Mouse (Mus musculus): Measurements from ENCODE around the gene Adgrg7. TPM values are rescaled to one million over a fixed set of nuclear protein-coding genes. Genes with fewer than 3 reads are reported as not detected.

Adgrg7 gene
- not detected in 2 replicates for polyA plus RNA-seq (2015; fragmentation: Nextera tagmentation; extraction: Ambion mirVana)

GRCm38 (mm10) chr16:56795481-56796139, at the start of gene Adgrg7:
Adgrg7 (minus strand) TSS chr16:56795855.
- 70% methylated on average over 8 of the region's 8 CpGs for WGBS
- no peaks in the 10 kb centered on the region for H3K27me3 ChIP-seq (ENCODE audit: control insufficient read depth, insufficient read depth, low read depth, low read length)
- no peak within 1 kb of the TSS for H3K9ac ChIP-seq (ENCODE audit: low read length)
- ATAC-seq (ENCODE audit: low read depth): no peak
- H3K4me1 ChIP-seq (replicated peaks; ENCODE audit: control insufficient read depth, insufficient read depth, low read length): no peaks in the 10 kb centered on the region
- no peak within 1 kb of the TSS for H3K4me3 ChIP-seq (ENCODE audit: low read length)
- H3K9me3 ChIP-seq (ENCODE audit: control insufficient read depth, low read length): no peaks in the 10 kb centered on the region
- no peak within 1 kb of the TSS for H3K4me2 ChIP-seq (ENCODE audit: low read depth, low read length)
- H3K36me3 ChIP-seq (ENCODE audit: control insufficient read depth, insufficient read depth, low read length): no peaks in the 10 kb centered on the region
- no peak within 1 kb of the TSS for H3K27ac ChIP-seq (ENCODE audit: low read length)

GRCm38 (mm10) chr16:56842988-56843387, 47.3 kb upstream of the Adgrg7 start:
- ATAC-seq (ENCODE audit: low read depth): no peak
- no peak overlapping the region for H3K4me2 ChIP-seq (ENCODE audit: low read depth, low read length)

GRCm38 (mm10) chr16:56833312-56833711, 37.7 kb upstream of the Adgrg7 start:
- Histone ChIP-seq H3K27ac (ENCODE audit: low read length) (no peak overlapping the region), H3K9me3 (ENCODE audit: control insufficient read depth, low read length) (no peaks in the 10 kb centered on the region), H3K27me3 (ENCODE audit: control insufficient read depth, insufficient read depth, low read depth, low read length) (no peaks in the 10 kb centered on the region), H3K4me2 (ENCODE audit: low read depth, low read length) (no peak overlapping the region), H3K9ac (ENCODE audit: low read length) (no peak overlapping the region), H3K36me3 (ENCODE audit: control insufficient read depth, insufficient read depth, low read length) (no peaks in the 10 kb centered on the region), H3K4me1 (replicated peaks; ENCODE audit: control insufficient read depth, insufficient read depth, low read length) (no peaks in the 10 kb centered on the region), H3K4me3 (ENCODE audit: low read length) (no peak overlapping the region)
- WGBS: 80% methylated on average over 1 of the region's 1 CpGs
- ATAC-seq (ENCODE audit: low read depth): no peak

More at GRCm38 (mm10) chr16:56842988-56843387, 47.3 kb upstream of the Adgrg7 start:
- no peak overlapping the region for H3K27ac ChIP-seq (ENCODE audit: low read length)
- no peaks in the 10 kb centered on the region for H3K9me3 ChIP-seq (ENCODE audit: control insufficient read depth, low read length)
- H3K27me3 ChIP-seq (ENCODE audit: control insufficient read depth, insufficient read depth, low read depth, low read length): no peaks in the 10 kb centered on the region
- no peak overlapping the region for H3K4me3 ChIP-seq (ENCODE audit: low read length)
- WGBS: 82% methylated on average over 5 of the region's 5 CpGs
- no peaks in the 10 kb centered on the region for H3K36me3 ChIP-seq (ENCODE audit: control insufficient read depth, insufficient read depth, low read length)
- H3K4me1 ChIP-seq (replicated peaks; ENCODE audit: control insufficient read depth, insufficient read depth, low read length): no peaks in the 10 kb centered on the region
- H3K9ac ChIP-seq (ENCODE audit: low read length): no peak overlapping the region

- no peak overlapping the region for H3K4me3 ChIP-seq (ENCODE audit: low read length)
- H3K4me1 ChIP-seq (replicated peaks; ENCODE audit: control insufficient read depth, insufficient read depth, low read length): no peaks in the 10 kb centered on the region
- no peaks in the 10 kb centered on the region for H3K36me3 ChIP-seq (ENCODE audit: control insufficient read depth, insufficient read depth, low read length)
- H3K4me2 ChIP-seq (ENCODE audit: low read depth, low read length): no peak overlapping the region
- H3K9me3 ChIP-seq (ENCODE audit: control insufficient read depth, low read length): no peaks in the 10 kb centered on the region
- H3K27me3 ChIP-seq (ENCODE audit: control insufficient read depth, insufficient read depth, low read depth, low read length): no peaks in the 10 kb centered on the region
- whole genome bisulfite sequencing: 85% methylated on average over 2 of the region's 2 CpGs
- no peak for ATAC-seq (ENCODE audit: low read depth)
- H3K9ac ChIP-seq (ENCODE audit: low read length): no peak overlapping the region
- no peak overlapping the region for H3K27ac ChIP-seq (ENCODE audit: low read length)
Observed at GRCm38 (mm10) chr16:56831986-56832385, 36.3 kb upstream of the Adgrg7 start.

GRCm38 (mm10) chr16:56801370-56802109, 5.9 kb upstream of the Adgrg7 start:
- Histone ChIP-seq H3K4me1 (replicated peaks; ENCODE audit: control insufficient read depth, insufficient read depth, low read length) (no peaks in the 10 kb centered on the region), H3K9me3 (ENCODE audit: control insufficient read depth, low read length) (no peaks in the 10 kb centered on the region), H3K27me3 (ENCODE audit: control insufficient read depth, insufficient read depth, low read depth, low read length) (no peaks in the 10 kb centered on the region), H3K27ac (ENCODE audit: low read length) (no peak overlapping the region), H3K36me3 (ENCODE audit: control insufficient read depth, insufficient read depth, low read length) (no peaks in the 10 kb centered on the region), H3K4me3 (ENCODE audit: low read length) (no peak overlapping the region), H3K4me2 (ENCODE audit: low read depth, low read length) (no peak overlapping the region), H3K9ac (ENCODE audit: low read length) (no peak overlapping the region)
- WGBS: 39% methylated on average over 6 of the region's 6 CpGs
- no peak for ATAC-seq (ENCODE audit: low read depth)

- 70% methylated on average over 7 of the region's 7 CpGs for WGBS
Observed at GRCm38 (mm10) chr16:56800946-56801345, 5.3 kb upstream of the Adgrg7 start.

GRCm38 (mm10) chr16:56800469-56800868, 4.8 kb upstream of the Adgrg7 start:
- WGBS: 36% methylated on average over 2 of the region's 2 CpGs
- no peak overlapping the region for H3K9ac ChIP-seq (ENCODE audit: low read length)
- H3K27me3 ChIP-seq (ENCODE audit: control insufficient read depth, insufficient read depth, low read depth, low read length): no peaks in the 10 kb centered on the region
- no peak overlapping the region for H3K27ac ChIP-seq (ENCODE audit: low read length)
- ATAC-seq (ENCODE audit: low read depth): no peak
- no peak overlapping the region for H3K4me3 ChIP-seq (ENCODE audit: low read length)
- H3K36me3 ChIP-seq (ENCODE audit: control insufficient read depth, insufficient read depth, low read length): no peaks in the 10 kb centered on the region
- H3K9me3 ChIP-seq (ENCODE audit: control insufficient read depth, low read length): no peaks in the 10 kb centered on the region
- H3K4me1 ChIP-seq (replicated peaks; ENCODE audit: control insufficient read depth, insufficient read depth, low read length): no peaks in the 10 kb centered on the region
- H3K4me2 ChIP-seq (ENCODE audit: low read depth, low read length): no peak overlapping the region

More at GRCm38 (mm10) chr16:56800946-56801345, 5.3 kb upstream of the Adgrg7 start:
- no peak overlapping the region for H3K9ac ChIP-seq (ENCODE audit: low read length)
- ATAC-seq (ENCODE audit: low read depth): no peak
- H3K4me1 ChIP-seq (replicated peaks; ENCODE audit: control insufficient read depth, insufficient read depth, low read length): no peaks in the 10 kb centered on the region
- no peaks in the 10 kb centered on the region for H3K9me3 ChIP-seq (ENCODE audit: control insufficient read depth, low read length)
- H3K4me2 ChIP-seq (ENCODE audit: low read depth, low read length): no peak overlapping the region
- no peaks in the 10 kb centered on the region for H3K36me3 ChIP-seq (ENCODE audit: control insufficient read depth, insufficient read depth, low read length)
- no peaks in the 10 kb centered on the region for H3K27me3 ChIP-seq (ENCODE audit: control insufficient read depth, insufficient read depth, low read depth, low read length)
- no peak overlapping the region for H3K27ac ChIP-seq (ENCODE audit: low read length)
- H3K4me3 ChIP-seq (ENCODE audit: low read length): no peak overlapping the region

- no peaks in the 10 kb centered on the region for H3K9me3 ChIP-seq (ENCODE audit: control insufficient read depth, low read length)
- no peak overlapping the region for H3K4me3 ChIP-seq (ENCODE audit: low read length)
- WGBS: 87% methylated on average over 3 of the region's 3 CpGs
- no peak for ATAC-seq (ENCODE audit: low read depth)
- H3K4me2 ChIP-seq (ENCODE audit: low read depth, low read length): no peak overlapping the region
- no peaks in the 10 kb centered on the region for H3K27me3 ChIP-seq (ENCODE audit: control insufficient read depth, insufficient read depth, low read depth, low read length)
- no peaks in the 10 kb centered on the region for H3K36me3 ChIP-seq (ENCODE audit: control insufficient read depth, insufficient read depth, low read length)
- no peaks in the 10 kb centered on the region for H3K4me1 ChIP-seq (replicated peaks; ENCODE audit: control insufficient read depth, insufficient read depth, low read length)
- H3K9ac ChIP-seq (ENCODE audit: low read length): no peak overlapping the region
- H3K27ac ChIP-seq (ENCODE audit: low read length): no peak overlapping the region
Observed at GRCm38 (mm10) chr16:56799541-56800029, 3.9 kb upstream of the Adgrg7 start.

GRCm38 (mm10) chr16:56798873-56799272, 3.2 kb upstream of the Adgrg7 start:
- H3K4me1 ChIP-seq (replicated peaks; ENCODE audit: control insufficient read depth, insufficient read depth, low read length): no peaks in the 10 kb centered on the region
- 64% methylated on average over 7 of the region's 7 CpGs for WGBS
- H3K9me3 ChIP-seq (ENCODE audit: control insufficient read depth, low read length): no peaks in the 10 kb centered on the region
- no peaks in the 10 kb centered on the region for H3K27me3 ChIP-seq (ENCODE audit: control insufficient read depth, insufficient read depth, low read depth, low read length)
- no peak overlapping the region for H3K4me2 ChIP-seq (ENCODE audit: low read depth, low read length)
- no peak overlapping the region for H3K9ac ChIP-seq (ENCODE audit: low read length)
- ATAC-seq (ENCODE audit: low read depth): no peak
- H3K4me3 ChIP-seq (ENCODE audit: low read length): no peak overlapping the region
- H3K27ac ChIP-seq (ENCODE audit: low read length): no peak overlapping the region
- H3K36me3 ChIP-seq (ENCODE audit: control insufficient read depth, insufficient read depth, low read length): no peaks in the 10 kb centered on the region

All from lung, embryonic 16.5 days (tissue).